Mouse (Mus musculus) heart, adult 9 months (tissue): ENCODE results near the gene Plin3.
"Not testable (repeated sequence)": the region's sequence is repeated elsewhere in the genome, so short reads cannot be mapped to it uniquely, and the experiment has no call there.

Experiments used
- DNase-seq, 2 experiments: peaks; one replicate each; pipeline ENCODE4 v3.0.0; 2022; ENCODE audit warnings: low spot score in 2 of 2

Gene Plin3

GRCm38 (mm10) chr17:56275842-56276480, 16.7 kb downstream of the Plin3 start:
- DNase-seq = peak; percentile 62 to 66

GRCm38 (mm10) chr17:56273986-56274385, 18.7 kb downstream of the Plin3 start:
- DNase-seq = no peak

GRCm38 (mm10) chr17:56273482-56273881, 19.2 kb downstream of the Plin3 start:
- DNase-seq = no peak

- no peak for DNase-seq
Observed at GRCm38 (mm10) chr17:56272644-56273043, 20.0 kb downstream of the Plin3 start.

- no peak for DNase-seq
Observed at GRCm38 (mm10) chr17:56271609-56272253, 20.9 kb downstream of the Plin3 start.

GRCm38 (mm10) chr17:56269741-56270140, 22.9 kb downstream of the Plin3 start:
- DNase-seq = no peak

- DNase-seq = peak; percentile 82 to 85
Observed at GRCm38 (mm10) chr17:56269153-56269630, 23.5 kb downstream of the Plin3 start.

- no peak for DNase-seq
Observed at GRCm38 (mm10) chr17:56266271-56266670, 26.4 kb downstream of the Plin3 start.

- DNase-seq = no peak
Observed at GRCm38 (mm10) chr17:56265869-56266268, 26.8 kb downstream of the Plin3 start.

GRCm38 (mm10) chr17:56265011-56265410, 27.7 kb downstream of the Plin3 start:
- no peak for DNase-seq

GRCm38 (mm10) chr17:56264020-56264419, 28.7 kb downstream of the Plin3 start:
- peak; percentile 64 to 76 for DNase-seq

GRCm38 (mm10) chr17:56262645-56263094, 30.0 kb downstream of the Plin3 start:
- DNase-seq = peak in 1 of 2 experiments; percentile 62

GRCm38 (mm10) chr17:56261166-56261565, 31.5 kb downstream of the Plin3 start:
- peak; percentile 76 to 77 for DNase-seq

- DNase-seq = no peak
Observed at GRCm38 (mm10) chr17:56259301-56260037, 33.2 kb downstream of the Plin3 start.

GRCm38 (mm10) chr17:56258812-56259211, 33.9 kb downstream of the Plin3 start:
- not testable (repeated sequence) for DNase-seq

GRCm38 (mm10) chr17:56258269-56258668, 34.4 kb downstream of the Plin3 start:
- not testable (repeated sequence) for DNase-seq

- DNase-seq = no peak
Observed at GRCm38 (mm10) chr17:56257181-56257894, 35.3 kb downstream of the Plin3 start.

- DNase-seq = peak; percentile 98 to 99
Observed at GRCm38 (mm10) chr17:56256239-56256881, 36.3 kb downstream of the Plin3 start, which contains the start of gene Fem1a. TSS of gene Fem1a (plus strand) at chr17:56256810.

GRCm38 (mm10) chr17:56255863-56256238, 36.8 kb downstream of the Plin3 start:
- DNase-seq = peak; percentile 96 to 98

- DNase-seq = no peak
Observed at GRCm38 (mm10) chr17:56255429-56255828, 37.2 kb downstream of the Plin3 start.

- no peak for DNase-seq
Observed at GRCm38 (mm10) chr17:56254695-56255094, 38.0 kb downstream of the Plin3 start.
